Mouse (Mus musculus): ENCODE data around the gene Arl6ip4.

The Arl6ip4 gene

DNA sequence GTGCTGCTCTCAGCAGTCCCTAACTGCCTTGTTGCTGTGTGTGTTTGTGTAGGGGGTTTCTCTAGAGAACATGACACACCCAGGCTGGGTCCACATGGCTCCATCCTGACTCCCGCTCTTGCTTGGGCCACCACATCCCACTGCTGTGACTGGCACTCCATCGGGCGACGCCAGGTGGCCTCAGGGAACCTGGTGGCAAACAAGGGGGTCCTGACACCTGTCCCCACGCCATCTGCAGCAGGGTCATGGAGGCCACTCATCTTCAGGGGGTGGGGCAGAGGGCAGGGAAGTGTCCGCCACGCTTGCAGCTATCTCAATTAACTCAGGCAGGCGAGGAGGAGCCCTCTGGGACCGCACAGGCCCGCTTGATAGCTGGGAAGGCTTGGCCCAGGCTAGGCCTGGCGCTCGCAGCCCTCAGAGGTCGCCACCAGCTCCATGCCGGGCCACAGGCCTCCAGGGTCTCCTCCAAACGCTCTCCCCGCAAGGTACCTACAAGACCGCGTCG lies 20.8 kb upstream of the Arl6ip4 start:
- DNase-seq (ENCODE audit: low read depth), result peak; percentile 52

DNA sequence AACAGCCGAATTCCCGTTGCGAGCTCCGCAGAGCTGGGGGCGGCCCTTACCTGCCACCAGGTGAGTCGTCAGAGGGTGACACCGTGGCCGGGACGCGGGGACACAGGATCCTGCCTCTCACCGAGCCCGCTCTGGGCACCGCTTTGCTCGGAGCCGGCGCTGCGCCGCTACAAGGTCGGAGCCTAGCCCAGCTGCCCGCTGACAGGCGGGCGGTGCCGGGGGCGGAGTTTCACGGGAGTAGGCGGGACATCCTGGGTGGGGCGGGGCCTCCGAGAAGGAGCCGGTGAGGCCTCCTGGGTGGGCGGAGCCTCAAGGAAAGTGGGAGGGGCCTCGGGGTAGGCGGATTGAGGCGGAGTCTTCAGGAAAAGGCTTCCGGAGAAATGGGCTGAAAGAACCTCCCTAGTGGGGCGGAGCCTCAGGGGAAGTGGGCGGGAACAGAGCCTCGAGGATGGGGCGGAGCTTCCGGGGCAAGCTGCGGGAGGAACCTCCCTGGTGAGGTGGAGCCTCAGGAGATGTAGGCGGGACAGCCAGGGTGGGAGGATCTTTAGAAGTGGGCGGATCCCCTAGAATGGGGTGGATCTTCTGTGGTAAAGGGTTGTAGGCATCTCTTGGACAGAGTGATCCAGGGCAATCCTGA lies 20.2 kb upstream of the Arl6ip4 start, which contains the start of gene Abcb9:
Gene Abcb9 (minus strand): TSS at position 203 of the 637 bp plus-strand sequence.
- DNase-seq (ENCODE audit: low read depth), result peak; percentile 99

DNA sequence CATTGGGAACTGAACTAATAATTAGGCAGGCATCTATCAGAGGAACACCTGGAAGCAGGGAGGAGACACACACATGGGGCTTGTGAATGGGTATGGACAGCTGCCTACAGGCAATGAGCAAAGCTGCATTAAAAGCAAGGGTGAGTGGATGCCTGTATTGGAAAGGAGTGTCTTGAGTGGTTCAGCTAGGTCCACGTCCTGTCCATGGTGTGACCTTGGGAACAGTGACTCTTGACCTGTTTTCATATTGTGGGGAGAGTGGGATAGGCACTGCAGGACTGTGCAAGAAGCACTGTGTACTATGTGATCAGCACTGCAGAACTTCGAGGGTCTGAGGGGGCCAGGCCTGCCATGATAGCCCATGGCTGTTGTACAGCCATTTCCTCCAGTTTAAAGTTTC lies 17.0 kb upstream of the Arl6ip4 start:
- no peak for DNase-seq (ENCODE audit: low read depth)

DNA sequence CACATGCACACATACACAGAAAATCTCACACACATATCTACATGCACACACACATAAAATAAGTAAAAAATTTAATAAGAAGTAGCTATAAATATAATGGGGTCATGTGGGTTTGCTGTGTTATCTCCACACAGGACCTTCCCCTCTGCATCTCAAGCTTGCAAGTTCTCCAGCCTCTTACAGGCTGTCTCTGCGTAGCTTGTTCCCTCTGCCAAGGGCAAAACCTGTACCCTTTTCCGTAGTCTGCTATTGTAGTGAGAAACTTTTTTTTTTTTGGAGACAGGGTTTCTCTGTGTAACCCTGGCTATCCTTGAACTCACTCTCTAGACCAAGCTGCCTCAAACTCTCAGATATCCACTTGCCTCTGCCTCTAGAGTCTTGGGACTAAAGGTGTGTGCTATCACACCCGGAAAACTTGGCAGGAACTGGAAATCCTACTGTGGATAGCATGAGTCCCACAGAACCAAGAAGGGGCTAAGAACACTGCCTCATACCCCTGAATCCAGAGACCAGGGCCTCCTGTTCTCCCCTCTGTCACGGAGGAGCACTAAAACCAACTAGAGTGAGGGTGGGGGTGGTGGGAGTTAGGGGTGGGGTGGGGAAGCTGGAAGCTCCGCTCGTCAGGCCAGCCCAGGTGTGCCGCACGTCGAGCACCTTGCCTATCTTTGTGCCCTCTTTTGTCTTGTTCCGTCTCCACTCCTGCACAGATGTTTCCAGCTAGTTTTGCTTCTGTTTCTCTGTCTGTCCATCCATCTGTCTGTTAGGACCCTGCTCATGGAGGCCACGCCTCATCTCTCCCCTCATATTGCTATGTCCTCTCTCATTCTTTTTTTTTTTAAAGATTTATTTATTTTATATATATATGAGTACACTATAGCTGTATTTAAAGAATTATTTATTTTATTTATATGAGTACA lies 15.5 kb upstream of the Arl6ip4 start:
- DNase-seq (ENCODE audit: low read depth), result no peak

DNA sequence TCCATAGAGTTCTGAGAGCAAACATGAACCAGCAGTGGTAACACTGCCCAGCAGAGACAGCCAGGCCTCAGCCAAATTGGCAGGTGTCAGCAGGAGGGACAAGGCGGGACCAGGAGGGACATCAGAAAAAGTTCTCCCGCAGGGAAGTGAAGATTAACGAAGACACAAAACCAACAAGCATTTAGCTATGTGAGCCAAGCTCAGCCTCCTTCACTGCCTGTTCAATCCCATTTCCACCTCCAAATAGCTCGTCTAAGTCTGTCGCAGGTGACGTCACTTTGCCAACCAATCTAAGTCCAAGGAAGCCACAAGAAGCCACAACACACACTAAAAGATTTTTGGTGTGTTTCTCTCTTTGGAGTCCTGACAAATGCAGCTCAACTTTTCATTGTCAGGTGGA lies 13.6 kb upstream of the Arl6ip4 start:
- DNase-seq (ENCODE audit: low read depth), result no peak

DNA sequence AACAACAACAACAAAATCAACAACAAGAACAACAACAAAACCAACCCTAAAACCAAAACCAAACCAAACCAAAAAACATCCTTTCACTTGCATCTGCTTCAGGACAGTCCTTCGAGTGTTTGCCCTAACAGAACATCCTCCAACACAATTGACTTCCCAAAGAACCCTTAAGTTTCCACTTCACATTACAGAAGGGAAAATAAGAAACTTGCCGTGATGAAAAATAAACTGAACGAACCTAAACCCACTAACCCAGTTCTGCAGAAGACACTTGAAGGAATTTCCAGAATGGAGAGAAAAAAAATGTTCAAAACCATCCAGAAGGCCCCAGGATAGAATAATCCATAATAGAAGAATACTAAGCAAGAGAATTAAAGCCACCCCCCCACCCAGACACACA lies 12.9 kb upstream of the Arl6ip4 start:
- no peak for DNase-seq (ENCODE audit: low read depth)

DNA sequence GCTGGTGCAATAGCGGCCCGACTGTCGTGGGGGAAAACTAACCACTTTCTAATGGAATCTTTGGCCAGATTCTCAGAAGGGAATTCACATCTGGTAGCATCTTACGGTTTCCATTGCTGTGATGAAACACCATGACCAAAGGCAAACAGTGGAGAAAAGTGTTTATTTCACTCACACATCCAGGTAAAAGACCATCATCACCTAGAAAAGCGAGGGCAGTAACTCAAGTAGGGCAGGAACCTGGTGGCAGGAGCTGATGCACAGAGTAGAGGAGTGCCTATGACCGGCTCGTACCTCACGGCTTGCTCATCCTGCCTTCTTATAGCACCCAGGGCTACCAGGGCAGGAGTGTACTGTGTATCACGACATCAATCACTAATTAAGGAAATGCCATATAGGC lies 12.3 kb upstream of the Arl6ip4 start:
- DNase-seq (ENCODE audit: low read depth), result no peak

DNA sequence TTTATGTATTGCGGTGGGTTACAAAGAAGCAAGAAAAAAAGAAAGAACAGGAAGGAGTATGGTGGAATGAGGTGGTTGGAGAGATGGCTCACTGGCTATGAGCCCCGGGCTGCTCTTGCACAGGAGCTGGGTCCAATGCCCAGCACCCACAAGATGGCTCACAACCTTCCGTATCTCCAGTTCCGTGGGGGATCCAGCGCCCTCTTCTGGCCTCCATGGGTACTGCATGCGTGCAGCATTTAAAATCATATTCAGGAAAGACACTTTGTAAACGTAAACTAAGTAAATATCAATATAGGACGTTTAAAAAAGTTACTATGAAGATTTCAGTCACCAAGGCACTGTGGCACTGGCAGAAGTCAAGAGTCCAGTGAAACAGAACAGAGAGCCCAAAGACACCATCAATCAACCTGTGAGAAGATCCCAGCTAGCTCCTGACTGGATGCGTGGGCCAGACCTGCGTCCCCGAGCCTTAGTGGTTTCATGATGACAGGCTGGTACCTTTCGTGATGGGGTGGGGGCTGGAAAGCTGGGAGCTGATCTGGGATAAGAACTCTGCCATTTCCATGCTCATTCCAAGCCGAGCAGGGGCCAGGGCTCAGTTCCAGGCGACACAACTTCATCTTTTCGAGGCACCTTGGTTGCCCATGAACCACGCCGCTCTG lies 4.7 kb upstream of the Arl6ip4 start:
- DNase-seq (ENCODE audit: low read depth), result peak; percentile 30

DNA sequence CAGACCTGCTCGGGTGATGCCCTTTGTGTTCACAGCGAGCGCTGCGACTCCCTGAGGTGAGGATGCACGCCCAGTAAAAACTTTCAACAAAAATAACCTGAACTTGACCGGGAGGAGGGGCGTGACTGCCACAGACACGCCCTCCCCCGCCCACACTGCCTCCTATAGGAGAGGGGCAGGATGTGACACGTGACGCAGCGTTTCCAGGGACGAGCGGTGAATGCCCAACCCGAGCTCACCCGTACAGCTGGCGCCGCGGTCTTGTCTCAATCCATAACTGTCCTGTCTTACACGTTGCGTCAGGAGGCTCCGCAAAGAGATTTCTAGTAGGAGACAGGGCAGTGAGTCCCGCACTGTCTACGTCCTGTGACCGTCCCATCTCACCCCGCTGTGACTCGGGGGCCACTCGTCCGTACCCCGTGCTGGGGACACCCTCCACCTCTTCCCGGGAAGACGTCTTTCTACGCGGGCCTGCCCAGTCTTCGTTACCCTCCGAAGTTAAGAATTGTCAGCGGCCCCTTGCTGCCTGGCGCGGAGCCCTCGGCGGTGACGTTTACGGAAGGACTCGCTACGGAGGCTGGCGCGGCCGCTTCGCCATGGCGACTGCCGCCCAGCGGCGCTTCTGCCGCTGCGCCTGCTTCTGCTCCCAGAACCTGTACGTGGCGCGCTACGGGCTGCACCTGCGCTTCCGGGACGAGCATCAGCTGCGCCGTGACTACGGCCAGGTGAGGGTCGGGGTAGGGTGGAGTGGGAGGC lies 4.0 kb upstream of the Arl6ip4 start, which contains the start of gene Ogfod2:
Gene Ogfod2 (plus strand): TSS at position 556 of the 756 bp plus-strand sequence.
- peak; percentile 91 for DNase-seq (ENCODE audit: low read depth)

DNA sequence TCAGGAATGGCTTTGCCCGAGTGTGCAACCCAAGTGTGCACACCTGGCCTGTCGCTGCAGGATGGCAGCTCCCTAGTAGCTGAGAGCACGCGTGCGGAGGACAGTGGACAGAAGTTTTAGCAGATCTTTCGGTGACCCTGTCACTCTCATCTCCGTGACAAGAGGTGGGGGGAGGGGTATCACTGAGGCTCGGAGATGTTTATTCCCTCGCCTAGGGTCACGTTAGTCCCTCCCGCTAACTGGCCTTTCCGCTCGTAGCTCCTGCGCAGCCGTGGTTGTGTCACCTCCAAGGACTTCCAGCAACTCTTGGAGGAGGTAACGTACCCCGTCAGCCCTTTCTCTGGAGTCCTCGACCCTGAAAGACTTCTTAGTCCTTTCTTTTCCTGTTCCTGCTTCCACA lies 3.4 kb upstream of the Arl6ip4 start:
- peak; percentile 37 for DNase-seq (ENCODE audit: low read depth)

DNA sequence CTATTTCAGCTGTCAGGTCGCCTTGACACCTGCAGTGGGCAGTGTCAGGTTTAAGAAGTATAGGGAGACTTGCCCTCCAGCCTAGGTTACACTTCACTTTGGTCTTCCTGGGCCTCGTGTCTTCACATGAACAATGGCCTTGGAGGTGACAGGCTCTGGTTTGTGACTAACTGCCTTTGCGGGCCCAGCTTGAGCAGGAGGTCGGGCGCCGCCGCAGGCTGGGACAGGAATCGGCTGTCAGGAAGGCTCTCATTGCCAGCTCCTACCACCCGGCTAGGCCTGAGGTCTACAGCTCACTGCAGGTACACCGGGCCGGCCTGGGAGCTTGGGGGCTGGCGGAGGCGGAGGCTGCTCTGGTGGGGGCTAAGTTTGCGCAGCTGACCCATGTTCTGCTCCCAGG lies 2.9 kb upstream of the Arl6ip4 start:
- peak; percentile 68 for DNase-seq (ENCODE audit: low read depth)

DNA sequence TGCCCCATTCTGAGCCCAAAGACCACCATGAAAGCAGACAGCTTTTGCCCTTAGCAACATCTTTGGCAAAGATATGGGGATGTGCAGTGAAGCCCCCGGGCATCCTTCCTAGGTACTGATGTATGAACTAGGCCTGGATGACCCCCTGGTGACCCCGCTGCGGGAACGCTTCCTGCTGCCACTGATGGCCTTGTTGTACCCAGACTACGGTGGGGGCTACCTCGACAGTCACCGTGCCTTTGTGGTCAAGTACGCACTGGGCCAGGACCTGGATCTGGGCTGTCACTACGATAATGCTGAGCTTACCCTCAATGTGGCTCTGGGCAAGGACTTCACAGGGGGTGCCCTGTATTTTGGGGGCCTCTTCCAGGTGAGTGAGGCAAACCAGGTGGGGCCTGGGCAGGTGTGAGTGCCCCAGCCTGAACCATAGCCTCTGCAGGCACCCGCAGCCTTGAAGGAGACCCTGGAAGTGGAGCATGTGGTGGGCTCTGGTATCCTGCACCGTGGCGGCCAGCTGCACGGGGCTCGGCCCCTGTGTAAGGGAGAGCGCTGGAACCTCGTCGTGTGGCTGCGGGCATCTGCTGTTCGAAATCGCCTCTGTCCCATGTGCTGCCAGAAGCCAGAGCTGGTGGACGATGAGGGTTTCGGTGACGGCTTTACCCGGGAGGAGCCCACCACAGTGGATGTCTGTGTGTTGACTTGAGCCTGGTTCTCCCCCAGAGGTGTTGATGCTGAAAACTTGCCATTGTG lies 1.4 kb upstream of the Arl6ip4 start:
- DNase-seq (ENCODE audit: low read depth), result no peak

DNA sequence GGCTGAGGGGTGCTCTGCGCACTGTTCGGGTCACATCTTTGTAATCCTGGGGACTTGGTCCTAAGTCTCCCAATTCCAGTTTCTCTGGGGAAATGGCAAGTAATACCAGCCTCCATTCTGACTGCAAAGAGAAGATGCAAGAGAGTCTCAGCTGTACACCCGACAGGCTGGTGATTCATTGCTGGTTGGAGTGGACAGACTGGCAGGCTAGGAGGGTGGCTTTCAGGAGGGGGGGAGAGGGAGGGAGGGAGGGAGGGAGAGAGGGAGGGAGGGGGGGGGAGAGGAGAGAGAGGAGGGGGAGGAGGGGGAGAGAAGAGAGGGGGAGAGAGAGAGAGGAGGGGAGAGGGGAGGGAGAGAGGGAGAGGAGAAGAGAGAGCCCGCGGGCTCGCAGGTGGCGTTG lies 358 bp upstream of the Arl6ip4 start:
- no peak for DNase-seq (ENCODE audit: low read depth)

DNA sequence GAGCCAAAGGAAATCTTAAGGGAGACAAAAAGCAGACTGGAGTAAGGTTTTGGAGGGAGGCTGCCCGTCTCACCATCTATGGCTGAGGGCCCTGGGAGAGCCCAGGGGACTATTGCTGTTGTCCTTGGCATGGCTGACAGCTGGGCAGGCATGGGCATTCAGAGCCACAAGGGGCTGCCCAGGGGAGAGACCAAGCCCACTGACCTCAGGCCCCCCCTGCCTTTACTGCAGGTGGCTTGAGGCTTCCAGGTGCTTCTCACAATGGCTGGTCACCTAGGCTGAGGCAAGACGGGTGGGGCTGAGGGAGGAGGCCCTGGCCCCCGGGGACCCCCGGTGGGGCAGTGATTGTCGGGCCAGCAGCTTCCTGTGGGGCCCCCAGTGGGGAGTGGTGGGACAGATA lies 3.3 kb downstream of the Arl6ip4 start:
- no peak for DNase-seq (ENCODE audit: low read depth)

DNA sequence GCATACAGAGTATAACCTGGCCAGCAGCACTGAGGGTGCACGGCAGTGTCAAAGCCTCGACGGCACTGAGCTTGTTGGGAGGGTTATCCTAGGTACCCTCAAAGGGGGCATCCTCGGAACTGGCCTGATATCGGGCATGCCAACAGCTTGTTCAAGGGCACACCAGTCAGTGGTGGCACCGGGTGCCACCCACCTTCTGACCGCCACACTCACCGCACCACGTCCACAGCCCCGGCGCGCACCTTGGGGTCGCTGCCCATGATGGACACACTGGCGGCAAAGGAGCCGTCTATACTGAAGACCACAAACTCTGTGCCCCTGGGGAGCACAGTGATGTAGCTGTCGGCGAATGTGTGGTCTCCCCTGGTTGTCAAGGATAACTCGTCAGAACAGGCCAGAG lies 6.5 kb downstream of the Arl6ip4 start:
- DNase-seq (ENCODE audit: low read depth), result no peak

DNA sequence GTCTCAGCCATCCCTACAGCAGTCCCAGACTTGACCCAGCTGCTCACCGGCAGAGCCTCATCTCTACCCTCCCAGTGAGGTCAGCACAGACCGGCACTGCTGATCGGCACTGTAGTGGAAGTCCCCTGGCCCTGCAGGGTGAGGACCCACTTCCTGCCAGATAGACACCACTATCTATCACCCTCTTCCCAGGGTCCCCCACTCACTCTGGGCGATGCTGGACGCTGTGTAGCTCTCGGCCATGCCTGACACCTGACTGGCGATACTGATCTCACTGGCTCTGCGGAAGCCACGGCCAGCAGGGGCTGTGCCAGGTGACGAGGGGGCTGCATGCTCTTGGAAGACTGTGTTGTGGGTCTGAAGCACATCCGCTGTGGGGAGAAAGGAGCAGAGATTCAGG lies 9.2 kb downstream of the Arl6ip4 start:
- DNase-seq (ENCODE audit: low read depth), result no peak

DNA sequence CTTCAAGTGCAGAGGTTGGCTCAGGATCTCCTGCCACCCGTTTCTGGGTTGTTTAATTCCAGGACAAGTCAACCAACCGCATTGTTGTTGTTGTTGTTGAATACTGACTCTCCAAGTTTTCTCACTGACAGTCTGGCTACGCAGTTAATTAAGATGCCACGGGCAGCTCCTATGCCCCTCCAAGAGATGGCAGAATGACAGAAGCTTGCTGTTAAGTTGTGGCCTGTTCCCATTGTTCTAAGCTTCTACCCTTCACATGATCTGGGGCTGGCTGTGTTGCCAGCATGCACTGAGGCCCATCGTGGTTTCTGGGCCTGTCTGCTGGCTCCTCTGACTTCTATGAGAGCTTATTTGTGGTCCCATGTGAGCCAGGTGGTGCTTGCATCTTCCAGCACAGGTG lies 18.4 kb downstream of the Arl6ip4 start:
- DNase-seq (ENCODE audit: low read depth), result no peak

DNA sequence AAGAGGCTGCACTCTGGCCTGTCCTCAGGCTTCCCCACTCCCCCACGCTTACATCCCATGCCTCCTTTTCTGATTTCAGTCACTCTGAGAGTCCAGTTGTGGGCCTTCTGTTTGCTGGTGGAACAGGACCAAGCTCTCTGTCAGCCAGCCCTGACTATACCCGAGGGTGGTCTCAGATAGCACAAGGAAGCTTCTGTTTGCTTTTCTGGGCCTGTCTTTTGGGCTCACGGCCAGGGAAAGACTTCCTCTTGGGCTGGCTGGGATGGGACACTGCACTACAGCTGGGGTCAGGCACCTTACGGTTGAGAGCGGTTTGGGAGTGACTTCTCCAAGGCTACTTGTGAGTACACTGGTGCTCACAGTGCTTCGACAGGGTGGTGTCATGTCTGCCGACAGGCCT lies 22.2 kb downstream of the Arl6ip4 start:
- DNase-seq (ENCODE audit: low read depth), result no peak

DNA sequence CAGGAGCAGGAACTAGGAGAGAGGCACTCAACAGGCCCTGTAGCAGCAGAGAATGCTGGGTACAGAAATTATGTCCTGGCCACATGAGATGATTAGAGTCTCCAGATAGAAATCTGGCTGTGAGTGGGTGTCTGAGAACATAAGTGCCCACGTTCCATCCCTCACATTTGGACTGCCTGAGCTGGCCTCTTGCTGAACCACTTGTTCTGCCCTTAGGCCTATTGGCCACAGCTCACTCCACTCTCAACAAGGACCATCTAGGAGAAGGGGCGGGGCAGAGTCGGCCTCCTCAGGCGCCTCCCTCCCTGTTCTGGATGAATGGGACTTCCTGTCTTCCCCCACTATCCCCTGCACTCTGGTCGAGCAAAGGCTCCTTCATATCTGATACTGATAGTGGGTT lies 33.1 kb downstream of the Arl6ip4 start:
- no peak for DNase-seq (ENCODE audit: low read depth)

DNA sequence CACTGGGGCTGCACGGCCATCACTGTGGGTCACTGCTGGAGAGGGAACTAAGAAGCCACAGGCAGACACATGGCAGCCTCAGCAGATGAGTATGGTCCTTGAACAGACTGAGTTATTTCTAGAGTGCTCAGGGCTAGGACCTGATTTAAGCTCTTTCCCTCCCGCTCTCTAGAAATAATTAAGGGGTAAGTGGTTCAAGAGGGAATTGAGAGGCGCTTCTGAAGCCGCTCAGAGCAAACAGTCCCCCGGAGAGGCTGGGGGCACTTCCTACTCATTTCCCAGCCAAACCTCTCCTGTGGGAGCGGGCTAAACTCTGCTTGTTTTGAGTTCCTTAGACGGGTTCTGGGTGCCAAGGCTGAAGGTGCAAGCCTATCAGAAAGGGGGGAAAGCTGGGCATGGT lies 35.0 kb downstream of the Arl6ip4 start:
- no peak for DNase-seq (ENCODE audit: low read depth)

DNA sequence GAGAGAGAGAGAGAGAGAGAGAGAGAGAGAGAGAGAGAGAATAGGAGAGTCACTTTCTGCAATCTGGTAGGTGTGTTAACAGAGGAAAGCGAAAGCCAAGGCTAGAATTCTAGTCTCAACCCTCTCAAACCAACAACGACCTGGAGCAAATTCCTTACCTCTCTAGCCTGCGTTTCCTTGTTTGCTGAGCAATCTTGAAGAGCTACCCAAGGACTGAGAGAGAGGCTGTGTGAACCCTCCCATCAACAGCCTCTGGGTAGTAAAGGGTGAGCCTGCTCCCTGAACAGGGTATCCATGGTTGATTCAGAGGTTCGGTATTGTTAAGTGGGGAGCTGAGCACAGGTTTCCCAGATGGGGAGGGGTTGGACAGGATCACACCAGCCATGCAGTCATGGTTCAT lies 36.8 kb downstream of the Arl6ip4 start:
- no peak for DNase-seq (ENCODE audit: low read depth)

All from c-Kit-positive CD71-positive TER-119-negative erythroid progenitor cells, embryonic 14.5 days (primary cell).